Mouse (Mus musculus): Measurements from ENCODE around the gene 2010300C02Rik.

Gene 2010300C02Rik

DNA sequence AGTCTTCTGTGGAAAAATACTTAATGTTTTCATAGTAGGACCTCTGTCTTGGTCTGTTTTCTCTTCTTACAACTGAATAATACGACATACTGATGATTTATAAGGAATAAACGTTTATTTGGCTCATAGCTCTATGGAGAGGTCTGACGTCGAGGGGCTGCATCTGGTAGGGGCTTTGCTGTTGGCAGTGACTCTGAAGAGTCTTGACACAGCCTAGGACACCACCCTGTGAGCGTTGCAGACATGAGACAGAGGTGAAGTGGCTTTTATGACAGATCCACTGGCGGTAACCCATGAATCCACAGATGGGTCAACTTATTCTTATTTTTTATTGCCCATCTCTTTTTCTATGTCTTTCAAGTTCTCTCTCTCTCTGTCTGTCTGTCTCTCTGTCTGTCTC lies 52.5 kb downstream of the 2010300C02Rik start:
- peaks cover 49% of the 10 kb centered on the region for H3K4me1 ChIP-seq (replicated peaks; ENCODE audit: low read depth, low read length)
- H3K9me3 ChIP-seq (ENCODE audit: low read length) = no peaks in the 10 kb centered on the region
- H3K36me3 ChIP-seq (ENCODE audit: insufficient read depth, low read length) = no peaks in the 10 kb centered on the region
- no peak overlapping the region for H3K4me3 ChIP-seq (replicated peaks; ENCODE audit: low read length)
- no peak for TF ChIP-seq POU5F1 (IDR thresholded peaks at IDR 0.05; ENCODE audit: borderline replicate concordance, low read length)
- no peak for TF ChIP-seq NANOG (IDR thresholded peaks at IDR 0.05; ENCODE audit: borderline replicate concordance, low read length)
- no peak for TF ChIP-seq CTCF (conservative IDR thresholded peaks at IDR 0.05; ENCODE audit: low read length)
- H3K27me3 ChIP-seq (ENCODE audit: insufficient read depth, low read length) = no peaks in the 10 kb centered on the region

DNA sequence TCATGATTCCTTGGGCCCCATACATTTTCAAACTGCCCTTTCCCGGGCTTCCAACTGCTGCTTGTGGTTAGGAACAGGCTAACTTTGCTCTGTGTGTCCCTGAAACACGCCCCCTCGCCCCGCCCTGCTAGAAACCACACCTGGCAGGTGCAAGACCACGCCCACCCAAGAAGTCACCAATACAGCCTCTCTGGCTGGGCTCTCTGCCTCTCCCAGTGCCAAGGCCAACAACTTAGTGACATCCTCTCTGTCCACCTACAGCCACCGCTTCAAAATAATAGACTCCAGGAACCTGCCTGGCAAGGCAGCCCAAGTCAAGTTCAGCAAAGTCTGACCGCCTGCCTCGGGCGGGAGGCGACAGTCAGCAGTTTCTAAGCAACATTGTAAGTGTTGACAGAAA lies 53.3 kb downstream of the 2010300C02Rik start:
- no peak for TF ChIP-seq NANOG (IDR thresholded peaks at IDR 0.05; ENCODE audit: borderline replicate concordance, low read length)
- Histone ChIP-seq H3K4me3 (replicated peaks; ENCODE audit: low read length) (peak overlapping the region; percentile 51), H3K9me3 (ENCODE audit: low read length) (no peaks in the 10 kb centered on the region), H3K27me3 (ENCODE audit: insufficient read depth, low read length) (no peaks in the 10 kb centered on the region), H3K4me1 (replicated peaks; ENCODE audit: low read depth, low read length) (peaks cover 41% of the 10 kb centered on the region), H3K36me3 (ENCODE audit: insufficient read depth, low read length) (no peaks in the 10 kb centered on the region)

DNA sequence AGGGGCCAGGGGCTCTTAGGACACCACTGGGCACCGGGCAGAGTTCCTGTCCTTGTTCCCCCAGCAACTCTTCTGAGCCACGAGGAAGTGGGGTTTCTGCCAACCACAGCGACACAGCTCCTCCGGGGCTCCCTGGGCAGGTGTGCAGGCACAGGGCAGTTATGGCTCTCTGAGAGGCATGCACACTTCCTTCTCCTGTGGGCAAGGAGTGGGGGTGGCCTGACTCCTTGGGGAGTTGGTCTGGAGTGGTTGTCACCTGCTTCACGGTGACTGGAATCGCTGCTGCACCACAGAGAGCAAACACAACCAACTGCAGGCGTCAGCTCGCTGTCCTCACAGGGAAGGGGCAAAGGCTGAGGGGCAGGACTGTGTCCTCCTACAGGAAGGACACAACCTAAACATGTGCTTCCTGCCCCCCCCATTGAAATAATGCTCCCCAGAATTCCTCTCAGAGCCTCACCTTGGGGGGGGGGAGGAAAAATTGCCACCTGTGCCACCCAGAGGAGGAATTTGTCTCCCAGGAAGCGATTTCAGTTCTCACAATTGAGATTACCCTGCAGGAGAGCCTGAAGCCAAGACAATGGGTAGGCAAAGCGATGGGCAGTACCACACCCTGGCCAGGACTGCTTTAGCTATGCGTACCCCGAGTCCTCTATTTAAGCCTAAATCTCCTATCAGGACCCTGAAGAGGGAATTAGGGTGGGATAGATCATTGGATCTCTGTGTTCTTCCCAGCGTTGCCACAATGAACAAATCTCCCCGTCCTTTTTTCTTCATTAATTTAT lies 54.2 kb downstream of the 2010300C02Rik start:
- Histone ChIP-seq H3K9me3 (ENCODE audit: low read length) (no peaks in the 10 kb centered on the region), H3K27me3 (ENCODE audit: insufficient read depth, low read length) (no peaks in the 10 kb centered on the region), H3K36me3 (ENCODE audit: insufficient read depth, low read length) (no peaks in the 10 kb centered on the region), H3K4me1 (replicated peaks; ENCODE audit: low read depth, low read length) (peaks cover 33% of the 10 kb centered on the region), H3K4me3 (replicated peaks; ENCODE audit: low read length) (no peak overlapping the region)
- TF ChIP-seq POU5F1 (IDR thresholded peaks at IDR 0.05; ENCODE audit: borderline replicate concordance, low read length) = no peak
- no peak for TF ChIP-seq NANOG (IDR thresholded peaks at IDR 0.05; ENCODE audit: borderline replicate concordance, low read length)
- TF ChIP-seq CTCF (conservative IDR thresholded peaks at IDR 0.05; ENCODE audit: low read length) = no peak

DNA sequence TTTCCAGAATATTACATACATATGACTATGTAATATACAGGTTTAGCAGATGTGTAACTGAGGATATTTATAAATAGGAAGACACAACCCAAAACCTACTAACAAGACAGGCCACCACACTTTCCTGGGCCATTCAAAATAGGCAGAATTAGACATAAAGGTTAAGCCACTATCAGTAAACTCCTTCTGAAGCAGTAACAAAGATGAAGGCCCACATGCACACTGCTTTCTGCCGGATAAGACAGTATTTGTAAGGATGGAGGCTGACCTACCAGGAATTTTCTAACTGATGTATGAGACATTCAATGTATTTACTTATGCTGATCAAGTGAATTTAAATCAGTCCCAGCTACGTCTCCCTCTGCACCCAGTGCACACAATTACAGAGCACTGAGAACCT lies 55.4 kb downstream of the 2010300C02Rik start:
- Histone ChIP-seq H3K36me3 (ENCODE audit: insufficient read depth, low read length) (no peaks in the 10 kb centered on the region), H3K27me3 (ENCODE audit: insufficient read depth, low read length) (no peaks in the 10 kb centered on the region), H3K4me1 (replicated peaks; ENCODE audit: low read depth, low read length) (peaks cover 25% of the 10 kb centered on the region), H3K9me3 (ENCODE audit: low read length) (no peaks in the 10 kb centered on the region), H3K4me3 (replicated peaks; ENCODE audit: low read length) (no peak overlapping the region)
- TF ChIP-seq POU5F1 (IDR thresholded peaks at IDR 0.05; ENCODE audit: borderline replicate concordance, low read length) = no peak
- no peak for TF ChIP-seq NANOG (IDR thresholded peaks at IDR 0.05; ENCODE audit: borderline replicate concordance, low read length)
- TF ChIP-seq CTCF (conservative IDR thresholded peaks at IDR 0.05; ENCODE audit: low read length) = no peak

DNA sequence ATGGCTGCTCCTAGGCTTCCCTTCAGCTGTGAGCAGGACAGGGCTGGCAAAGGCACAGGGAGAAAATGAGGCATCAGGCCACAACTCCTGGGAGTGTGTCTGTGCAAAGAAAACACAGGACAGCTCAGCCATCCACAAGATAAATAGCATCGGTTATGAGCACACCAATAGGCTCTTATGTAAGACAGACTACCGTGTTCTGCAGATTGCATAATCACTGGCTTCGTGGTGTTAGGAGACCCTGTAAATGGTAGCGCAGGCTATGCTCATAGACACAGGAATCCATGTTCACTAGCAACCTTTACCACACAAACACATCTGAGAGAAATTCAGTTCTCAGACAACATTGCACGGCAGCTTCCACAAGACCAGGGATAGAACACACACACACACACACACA lies 56.3 kb downstream of the 2010300C02Rik start:
- Histone ChIP-seq H3K36me3 (ENCODE audit: insufficient read depth, low read length) (no peaks in the 10 kb centered on the region), H3K4me1 (replicated peaks; ENCODE audit: low read depth, low read length) (peaks cover 18% of the 10 kb centered on the region), H3K9me3 (ENCODE audit: low read length) (no peaks in the 10 kb centered on the region), H3K4me3 (replicated peaks; ENCODE audit: low read length) (no peak overlapping the region), H3K27me3 (ENCODE audit: insufficient read depth, low read length) (no peaks in the 10 kb centered on the region)
- no peak for TF ChIP-seq NANOG (IDR thresholded peaks at IDR 0.05; ENCODE audit: borderline replicate concordance, low read length)
- no peak for TF ChIP-seq POU5F1 (IDR thresholded peaks at IDR 0.05; ENCODE audit: borderline replicate concordance, low read length)
- TF ChIP-seq CTCF (conservative IDR thresholded peaks at IDR 0.05; ENCODE audit: low read length) = no peak

DNA sequence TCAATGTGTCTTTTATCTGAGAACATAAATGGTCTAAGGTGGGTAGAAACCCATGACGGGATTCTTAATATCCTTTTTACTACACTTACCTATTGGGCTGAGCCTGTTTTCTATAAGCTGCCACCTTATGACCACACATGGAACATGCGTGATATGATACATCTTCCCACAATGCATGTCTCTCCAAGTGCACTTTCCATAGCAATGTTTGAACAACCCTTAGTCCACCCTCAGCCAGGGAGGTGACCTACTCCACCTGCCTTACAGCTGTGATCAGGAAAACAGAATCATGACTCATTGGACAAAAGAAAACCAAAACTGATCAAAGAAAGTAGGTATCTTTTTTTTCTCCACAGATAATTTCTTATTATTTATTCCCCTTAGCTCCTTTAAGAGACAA lies 63.9 kb downstream of the 2010300C02Rik start:
- Histone ChIP-seq H3K4me1 (replicated peaks; ENCODE audit: low read depth, low read length) (no peaks in the 10 kb centered on the region), H3K4me3 (replicated peaks; ENCODE audit: low read length) (no peak overlapping the region), H3K36me3 (ENCODE audit: insufficient read depth, low read length) (no peaks in the 10 kb centered on the region), H3K27me3 (ENCODE audit: insufficient read depth, low read length) (no peaks in the 10 kb centered on the region), H3K9me3 (ENCODE audit: low read length) (peaks cover 12% of the 10 kb centered on the region)
- TF ChIP-seq NANOG (IDR thresholded peaks at IDR 0.05; ENCODE audit: borderline replicate concordance, low read length) = no peak
- TF ChIP-seq POU5F1 (IDR thresholded peaks at IDR 0.05; ENCODE audit: borderline replicate concordance, low read length) = no peak
- TF ChIP-seq CTCF (conservative IDR thresholded peaks at IDR 0.05; ENCODE audit: low read length) = no peak

DNA sequence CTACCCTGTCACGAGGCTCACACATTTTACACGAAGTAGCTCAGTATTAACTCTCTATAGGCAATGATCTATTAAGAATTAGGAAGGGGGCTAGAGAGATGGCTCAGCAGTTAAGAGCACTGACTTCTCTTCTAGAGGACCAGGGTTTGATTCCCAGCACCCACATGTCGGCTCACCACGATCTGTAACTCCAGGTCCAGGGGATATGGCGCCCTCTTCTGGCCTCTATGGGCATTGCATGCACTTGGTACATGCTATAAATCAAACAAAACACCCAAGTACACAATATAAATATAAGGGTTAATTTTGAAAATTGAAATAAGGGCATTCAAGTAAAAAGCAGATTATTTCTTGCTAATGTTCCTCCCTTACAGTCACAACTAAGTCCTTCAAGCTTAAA lies 65.9 kb downstream of the 2010300C02Rik start:
- H3K4me3 ChIP-seq (replicated peaks; ENCODE audit: low read length) = no peak overlapping the region
- no peaks in the 10 kb centered on the region for H3K36me3 ChIP-seq (ENCODE audit: insufficient read depth, low read length)
- no peak for TF ChIP-seq POU5F1 (IDR thresholded peaks at IDR 0.05; ENCODE audit: borderline replicate concordance, low read length)
- TF ChIP-seq NANOG (IDR thresholded peaks at IDR 0.05; ENCODE audit: borderline replicate concordance, low read length) = no peak
- TF ChIP-seq CTCF (conservative IDR thresholded peaks at IDR 0.05; ENCODE audit: low read length) = peak; percentile 84
- H3K4me1 ChIP-seq (replicated peaks; ENCODE audit: low read depth, low read length) = no peaks in the 10 kb centered on the region
- no peaks in the 10 kb centered on the region; the same call in 1 of the 2 replicates for H3K27me3 ChIP-seq (ENCODE audit: insufficient read depth, low read length)
- peaks cover 12% of the 10 kb centered on the region for H3K9me3 ChIP-seq (ENCODE audit: low read length)

DNA sequence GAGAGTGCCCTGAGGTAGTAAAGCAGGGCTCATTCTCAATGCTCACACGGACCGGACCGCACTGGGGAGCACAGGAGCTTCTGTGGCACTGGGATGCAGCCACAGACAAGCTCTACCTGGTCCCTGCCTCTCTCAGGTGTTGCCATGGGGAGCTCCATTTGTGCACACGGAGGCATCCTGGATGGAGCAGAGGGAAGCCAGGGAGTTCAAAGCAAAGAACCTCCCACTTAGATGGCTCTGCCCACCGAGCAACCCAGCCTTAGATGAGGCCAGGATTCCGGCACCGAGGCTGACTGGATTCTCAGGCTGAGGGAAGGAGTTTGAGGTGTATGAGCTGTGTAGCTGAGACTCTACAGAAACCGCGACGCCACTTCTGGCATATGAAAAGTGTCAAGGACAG lies 72.8 kb downstream of the 2010300C02Rik start:
- no peaks in the 10 kb centered on the region for H3K36me3 ChIP-seq (ENCODE audit: insufficient read depth, low read length)
- H3K4me3 ChIP-seq (replicated peaks; ENCODE audit: low read length) = 0 out of 2 replicates have a peak overlapping the region, but pooled peaks have one; percentile 5
- H3K27me3 ChIP-seq (ENCODE audit: insufficient read depth, low read length) = no peaks in the 10 kb centered on the region; the same call in 1 of the 2 replicates
- TF ChIP-seq CTCF (conservative IDR thresholded peaks at IDR 0.05; ENCODE audit: low read length) (no peak), NANOG (IDR thresholded peaks at IDR 0.05; ENCODE audit: borderline replicate concordance, low read length) (no peak), POU5F1 (IDR thresholded peaks at IDR 0.05; ENCODE audit: borderline replicate concordance, low read length) (no peak)
- H3K4me1 ChIP-seq (replicated peaks; ENCODE audit: low read depth, low read length) = peaks cover 16% of the 10 kb centered on the region
- no peaks in the 10 kb centered on the region for H3K9me3 ChIP-seq (ENCODE audit: low read length)

DNA sequence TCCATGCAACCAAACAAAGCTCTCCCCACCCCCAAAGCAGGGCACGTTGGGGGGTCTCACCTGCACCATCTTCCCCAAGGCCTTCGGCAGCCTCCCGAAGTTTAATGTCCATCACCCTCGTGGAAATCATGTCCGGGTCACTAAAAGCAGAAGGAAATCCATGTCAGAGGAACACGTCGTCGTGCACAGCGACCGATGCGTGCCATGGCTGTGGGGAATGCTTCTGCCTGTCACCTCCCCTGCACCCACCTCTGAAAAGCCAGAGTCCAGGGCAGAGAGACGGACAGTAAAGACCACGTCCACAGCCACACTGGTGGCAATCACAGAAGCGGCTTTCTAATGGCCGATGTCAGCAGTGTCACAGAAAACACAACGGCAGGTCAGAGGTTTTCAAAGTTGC lies 75.4 kb downstream of the 2010300C02Rik start:
- Histone ChIP-seq H3K27me3 (ENCODE audit: insufficient read depth, low read length) (no peaks in the 10 kb centered on the region), H3K36me3 (ENCODE audit: insufficient read depth, low read length) (no peaks in the 10 kb centered on the region), H3K9me3 (ENCODE audit: low read length) (no peaks in the 10 kb centered on the region), H3K4me1 (replicated peaks; ENCODE audit: low read depth, low read length) (peaks cover 17% of the 10 kb centered on the region), H3K4me3 (replicated peaks; ENCODE audit: low read length) (no peak overlapping the region)
- TF ChIP-seq CTCF (conservative IDR thresholded peaks at IDR 0.05; ENCODE audit: low read length) (no peak), POU5F1 (IDR thresholded peaks at IDR 0.05; ENCODE audit: borderline replicate concordance, low read length) (no peak), NANOG (IDR thresholded peaks at IDR 0.05; ENCODE audit: borderline replicate concordance, low read length) (no peak)
